Comparison of ENCODE assay signal across 9 mouse cellular contexts in genomic region chr13:30548835-30549234, GRCm38 (mm10). TPM values are rescaled to one million over a fixed set of nuclear protein-coding genes. Genes with fewer than 3 reads are reported as not detected.
DNase-seq lines count a peak whose midpoint lies in the region; ATAC-seq and TF ChIP-seq lines count a peak whose summit lies in the region.
"Had no signal": no experiment of that assay in that cellular context is flagged by ENCODE, and none has a peak within 500 bp of the region (broad histone marks: within the 10 kb centered on the region; RNA-seq: fewer than 3 reads in every experiment).

No protein-coding gene starts in this region.

- H3K27ac ChIP-seq in kidney, adult 2 months (ENCODE audit: insufficient read depth, low read depth, low read length), result no peak overlapping the region
- no peak overlapping the region for H3K27ac ChIP-seq in kidney, embryonic 16.5 days (ENCODE audit: low read length)
- no peak overlapping the region for H3K27ac ChIP-seq in limb, embryonic 11.5 days (replicated peaks; ENCODE audit: low read depth, low read length)
- H3K27ac ChIP-seq in neural tube, embryonic 11.5 days (ENCODE audit: low read depth, low read length), result no peak overlapping the region
- peak overlapping the region; percentile 40; the same call in 1 of the 2 replicates for H3K27ac ChIP-seq in testis, adult 2 months (ENCODE audit: control insufficient read depth, insufficient read depth, low read depth, low read length)

- no peaks in the 10 kb centered on the region for H3K9me3 ChIP-seq in kidney, embryonic 16.5 days (ENCODE audit: low read length)
- H3K9me3 ChIP-seq in limb, embryonic 11.5 days (ENCODE audit: control insufficient read depth, low read length), result no peaks in the 10 kb centered on the region
- no peaks in the 10 kb centered on the region for H3K9me3 ChIP-seq in neural tube, embryonic 11.5 days (ENCODE audit: control insufficient read depth, low read length)

- H3K4me1 ChIP-seq in kidney, adult 2 months (ENCODE audit: control insufficient read depth, insufficient read depth, low read length), result peaks cover 3% of the 10 kb centered on the region; the same call in 1 of the 2 replicates
- H3K4me1 ChIP-seq in kidney, embryonic 16.5 days (ENCODE audit: insufficient read depth, low read length), result peaks cover 10% of the 10 kb centered on the region
- peaks cover 6% of the 10 kb centered on the region; the same call in 1 of the 2 replicates for H3K4me1 ChIP-seq in limb, embryonic 11.5 days (ENCODE audit: control insufficient read depth, insufficient read depth, low read length)
- H3K4me1 ChIP-seq in neural tube, embryonic 11.5 days (ENCODE audit: control insufficient read depth, insufficient read depth, low read length), result peaks cover 6% of the 10 kb centered on the region
- peaks cover 2% of the 10 kb centered on the region; the same call in 1 of the 2 replicates for H3K4me1 ChIP-seq in testis, adult 2 months (ENCODE audit: control insufficient read depth, insufficient read depth, low read length)

- H3K4me3 ChIP-seq in kidney, adult 2 months (ENCODE audit: insufficient read depth, low read depth, low read length), result no peak overlapping the region
- no peak overlapping the region for H3K4me3 ChIP-seq in kidney, embryonic 16.5 days (ENCODE audit: low read length)
- no peak overlapping the region for H3K4me3 ChIP-seq in limb, embryonic 11.5 days (ENCODE audit: low read depth, low read length)
- no peak overlapping the region for H3K4me3 ChIP-seq in neural tube, embryonic 11.5 days (ENCODE audit: low read depth, low read length)
- peak overlapping the region; percentile 63 for H3K4me3 ChIP-seq in testis, adult 2 months (ENCODE audit: control insufficient read depth, low read depth, low read length)
- H3K4me3 ChIP-seq: erythroblast, embryonic 14.5 days had no signal

- H3K4me2 ChIP-seq in kidney, embryonic 16.5 days (replicated peaks; ENCODE audit: low read depth, low read length), result no peak overlapping the region
- H3K4me2 ChIP-seq in limb, embryonic 11.5 days (ENCODE audit: low read depth, severe bottlenecking), result no peak overlapping the region
- H3K4me2 ChIP-seq in neural tube, embryonic 11.5 days (ENCODE audit: low read depth), result no peak overlapping the region

- no peaks in the 10 kb centered on the region for H3K36me3 ChIP-seq in kidney, adult 2 months (ENCODE audit: control insufficient read depth, insufficient read depth, low read length)
- H3K36me3 ChIP-seq in kidney, embryonic 16.5 days (ENCODE audit: insufficient read depth, low read length), result no peaks in the 10 kb centered on the region
- no peaks in the 10 kb centered on the region for H3K36me3 ChIP-seq in limb, embryonic 11.5 days (ENCODE audit: control insufficient read depth, insufficient read depth, low read length)
- no peaks in the 10 kb centered on the region for H3K36me3 ChIP-seq in neural tube, embryonic 11.5 days (ENCODE audit: control insufficient read depth, insufficient read depth, low read length)
- H3K36me3 ChIP-seq in testis, adult 2 months (ENCODE audit: control insufficient read depth, insufficient read depth, low read length), result no peaks in the 10 kb centered on the region

- H3K27me3 ChIP-seq in kidney, adult 2 months (replicated peaks; ENCODE audit: control insufficient read depth, insufficient read depth, low read length), result no peaks in the 10 kb centered on the region
- no peaks in the 10 kb centered on the region for H3K27me3 ChIP-seq in kidney, embryonic 16.5 days (ENCODE audit: insufficient read depth, low read length)
- H3K27me3 ChIP-seq in limb, embryonic 11.5 days (ENCODE audit: control insufficient read depth, insufficient read depth, low read length), result no peaks in the 10 kb centered on the region
- H3K27me3 ChIP-seq in neural tube, embryonic 11.5 days (ENCODE audit: control insufficient read depth, insufficient read depth, low read length), result no peaks in the 10 kb centered on the region
- H3K27me3 ChIP-seq in testis, adult 2 months (ENCODE audit: control insufficient read depth, insufficient read depth, low read length), result no peaks in the 10 kb centered on the region

- 17% methylated on average over 2 of the region's 2 CpGs for WGBS in kidney, adult 2 months
- WGBS in kidney, embryonic 16.5 days, result 25% methylated on average over 2 of the region's 2 CpGs
- WGBS in limb, embryonic 11.5 days, result 22% methylated on average over 2 of the region's 2 CpGs
- 23% methylated on average over 2 of the region's 2 CpGs for WGBS in neural tube, embryonic 11.5 days

- no peak overlapping the region for H3K9ac ChIP-seq in kidney, embryonic 16.5 days (replicated peaks; ENCODE audit: low read length)
- no peak overlapping the region for H3K9ac ChIP-seq in limb, embryonic 11.5 days (ENCODE audit: low read length)
- H3K9ac ChIP-seq in neural tube, embryonic 11.5 days (ENCODE audit: low read length), result no peak overlapping the region

- peak; percentile 93 for TF ChIP-seq CTCF in kidney, adult 2 months (conservative IDR thresholded peaks at IDR 0.05; ENCODE audit: insufficient read depth, insufficient read length, low read depth, low read length)
- TF ChIP-seq CTCF in testis, adult 2 months (IDR thresholded peaks at IDR 0.05; ENCODE audit: control insufficient read depth, insufficient read depth, insufficient replicate concordance, low read depth, low read length), result peak; percentile 87

- peak; percentile 89 for DNase-seq in kidney, adult 2 months
- peak; percentile 75 for DNase-seq in c-Kit-negative CD71-positive TER-119-positive erythroid progenitor cells, embryonic 14.5 days (ENCODE audit: low read depth, low spot score)
- DNase-seq in hindlimb bud, embryonic 11.5 days (ENCODE audit: extremely low spot score, low read depth, low spot score), result peak; percentile 86
- DNase-seq in limb, embryonic 11.5 days (ENCODE audit: low spot score), result peak; percentile 91
- DNase-seq in neural tube, embryonic 11.5 days (ENCODE audit: low spot score), result peak; percentile 77

- no peak for ATAC-seq in kidney, embryonic 16.5 days (ENCODE audit: low FRiP score, low TSS enrichment)
- peak; percentile 65; the same call in 1 of the 2 replicates for ATAC-seq in frontal cortex, adult (ENCODE audit: low TSS enrichment)
- no peak for ATAC-seq in limb, embryonic 11.5 days (ENCODE audit: insufficient number of reproducible peaks, low FRiP score, low TSS enrichment, low read depth)
- ATAC-seq in neural tube, embryonic 11.5 days (ENCODE audit: insufficient read depth, low FRiP score, low TSS enrichment), result 0 out of 2 replicates have a peak, but pooled peaks have one; percentile 9

- TF ChIP-seq POLR2A in kidney, adult 2 months (IDR thresholded peaks at IDR 0.05; ENCODE audit: low read depth, low read length), result no peak
- no peak for TF ChIP-seq POLR2A in testis, adult 2 months (IDR thresholded peaks at IDR 0.05; ENCODE audit: control insufficient read depth, low read depth, low read length)

RNA-seq across cellular contexts. Expression of gene Uqcrfs1, which starts 3.7 kb away (rescaled TPM):
- polyA plus RNA-seq in kidney, adult 2 months (2012; rRNA removed), result 441 and 479 TPM in 2 replicates
- polyA plus RNA-seq in kidney, embryonic 16.5 days (2015; fragmentation: Nextera tagmentation; extraction: Ambion mirVana), result 312 and 338 TPM in 2 replicates
- polyA plus RNA-seq in limb, embryonic 11.5 days (2014; fragmentation: Nextera tagmentation; extraction: Ambion mirVana), result 219 and 235 TPM in 2 replicates
- polyA plus RNA-seq in neural tube, embryonic 11.5 days (2014; fragmentation: Nextera tagmentation; extraction: Ambion mirVana), result 252 TPM in 2 replicates
- 72.9 and 74.6 TPM in 2 replicates for polyA plus RNA-seq in testis, adult 2 months (2012; rRNA removed)

Comparison
In these comparisons a context has a peak if more than half of its experiments do, and no peak if none do; other contexts are left out.
1. ATAC-seq: peak in frontal cortex, adult (single experiment) and neural tube, embryonic 11.5 days (single experiment); none in kidney, embryonic 16.5 days (single experiment) and limb, embryonic 11.5 days (single experiment).
2. Peak in every context shown above with its lines, with median percentiles within 50 percentile points of each other: DNase-seq.